Mouse (Mus musculus): ENCODE data around the gene Nbr1. TPM values are rescaled to one million over a fixed set of nuclear protein-coding genes. Genes with fewer than 3 reads are reported as not detected.

The Nbr1 gene
- polyA plus RNA-seq, 1 experiment from 2014 or later, result 44.5 TPM

GRCm38 (mm10) chr11:101552476-101553300 lies 739 bp downstream of the Nbr1 start:
- TF ChIP-seq CTCF (IDR thresholded peaks at IDR 0.05; ENCODE audit: low read depth), result peak; percentile 54
- ATAC-seq, result peak; percentile 95
- H3K4me2 ChIP-seq (replicated peaks; ENCODE audit: low read depth), result peak overlapping the region; percentile 84
- under 1% methylated on average over 37 of the region's 37 CpGs for WGBS
- peaks cover 12% of the 10 kb centered on the region for H3K36me3 ChIP-seq (ENCODE audit: control insufficient read depth, insufficient read depth)
- H3K9ac ChIP-seq (ENCODE audit: low read depth, low read length), result peak overlapping the region; percentile 76
- peak overlapping the region; percentile 95 for H3K27ac ChIP-seq (ENCODE audit: low read depth, low read length)
- no peaks in the 10 kb centered on the region for H3K9me3 ChIP-seq (ENCODE audit: control insufficient read depth)
- H3K27me3 ChIP-seq (replicated peaks; ENCODE audit: control insufficient read depth, insufficient read depth, low read length), result no peaks in the 10 kb centered on the region
- peaks cover 17% of the 10 kb centered on the region; the same call in 1 of the 2 replicates for H3K4me1 ChIP-seq (replicated peaks; ENCODE audit: control insufficient read depth, insufficient read depth, low read length)
- peak overlapping the region; percentile 79 for H3K4me3 ChIP-seq (ENCODE audit: low read depth, low read length)

- Histone ChIP-seq H3K27me3 (replicated peaks; ENCODE audit: control insufficient read depth, insufficient read depth, low read length) (no peaks in the 10 kb centered on the region), H3K4me1 (replicated peaks; ENCODE audit: control insufficient read depth, insufficient read depth, low read length) (peaks cover 17% of the 10 kb centered on the region; the same call in 1 of the 2 replicates), H3K27ac (ENCODE audit: low read depth, low read length) (peak overlapping the region; percentile 95), H3K9me3 (ENCODE audit: control insufficient read depth) (no peaks in the 10 kb centered on the region), H3K4me2 (replicated peaks; ENCODE audit: low read depth) (peak overlapping the region; percentile 84), H3K4me3 (ENCODE audit: low read depth, low read length) (peak overlapping the region; percentile 79), H3K9ac (ENCODE audit: low read depth, low read length) (peak overlapping the region; percentile 76), H3K36me3 (ENCODE audit: control insufficient read depth, insufficient read depth) (peaks cover 16% of the 10 kb centered on the region)
- 7% methylated on average over 8 of the region's 8 CpGs for WGBS
- ATAC-seq, result no peak
- TF ChIP-seq CTCF (IDR thresholded peaks at IDR 0.05; ENCODE audit: low read depth), result no peak
These were observed 1.5 kb downstream of the Nbr1 start for GRCm38 (mm10) chr11:101553354-101553930.

GRCm38 (mm10) chr11:101556541-101556940 lies 4.6 kb downstream of the Nbr1 start:
- Histone ChIP-seq H3K4me3 (ENCODE audit: low read depth, low read length) (no peak overlapping the region), H3K9me3 (ENCODE audit: control insufficient read depth) (no peaks in the 10 kb centered on the region), H3K27me3 (replicated peaks; ENCODE audit: control insufficient read depth, insufficient read depth, low read length) (no peaks in the 10 kb centered on the region), H3K4me1 (replicated peaks; ENCODE audit: control insufficient read depth, insufficient read depth, low read length) (peaks cover 13% of the 10 kb centered on the region; the same call in 1 of the 2 replicates), H3K9ac (ENCODE audit: low read depth, low read length) (no peak overlapping the region), H3K4me2 (replicated peaks; ENCODE audit: low read depth) (peak overlapping the region; percentile 30), H3K27ac (ENCODE audit: low read depth, low read length) (no peak overlapping the region), H3K36me3 (ENCODE audit: control insufficient read depth, insufficient read depth) (peaks cover 40% of the 10 kb centered on the region)
- WGBS, result 52% methylated on average over 7 of the region's 7 CpGs
- TF ChIP-seq CTCF (IDR thresholded peaks at IDR 0.05; ENCODE audit: low read depth), result no peak
- no peak for ATAC-seq

- Histone ChIP-seq H3K4me2 (replicated peaks; ENCODE audit: low read depth) (peak overlapping the region; percentile 30), H3K36me3 (ENCODE audit: control insufficient read depth, insufficient read depth) (peaks cover 40% of the 10 kb centered on the region), H3K9ac (ENCODE audit: low read depth, low read length) (no peak overlapping the region), H3K9me3 (ENCODE audit: control insufficient read depth) (no peaks in the 10 kb centered on the region), H3K27ac (ENCODE audit: low read depth, low read length) (no peak overlapping the region), H3K27me3 (replicated peaks; ENCODE audit: control insufficient read depth, insufficient read depth, low read length) (no peaks in the 10 kb centered on the region), H3K4me3 (ENCODE audit: low read depth, low read length) (no peak overlapping the region), H3K4me1 (replicated peaks; ENCODE audit: control insufficient read depth, insufficient read depth, low read length) (peaks cover 13% of the 10 kb centered on the region; the same call in 1 of the 2 replicates)
- no peak for ATAC-seq
- no peak for TF ChIP-seq CTCF (IDR thresholded peaks at IDR 0.05; ENCODE audit: low read depth)
- 43% methylated on average over 2 of the region's 2 CpGs for WGBS
These were observed 5.0 kb downstream of the Nbr1 start for GRCm38 (mm10) chr11:101556954-101557353.

- TF ChIP-seq CTCF (IDR thresholded peaks at IDR 0.05; ENCODE audit: low read depth), result peak; percentile 93
- no peak overlapping the region for H3K4me3 ChIP-seq (ENCODE audit: low read depth, low read length)
- peaks cover 70% of the 10 kb centered on the region for H3K36me3 ChIP-seq (ENCODE audit: control insufficient read depth, insufficient read depth)
- no peak overlapping the region for H3K9ac ChIP-seq (ENCODE audit: low read depth, low read length)
- no peak overlapping the region for H3K27ac ChIP-seq (ENCODE audit: low read depth, low read length)
- H3K4me1 ChIP-seq (replicated peaks; ENCODE audit: control insufficient read depth, insufficient read depth, low read length), result no peaks in the 10 kb centered on the region
- H3K9me3 ChIP-seq (ENCODE audit: control insufficient read depth), result no peaks in the 10 kb centered on the region
- H3K27me3 ChIP-seq (replicated peaks; ENCODE audit: control insufficient read depth, insufficient read depth, low read length), result no peaks in the 10 kb centered on the region
- WGBS, result 31% methylated on average over 5 of the region's 5 CpGs
- no peak overlapping the region for H3K4me2 ChIP-seq (replicated peaks; ENCODE audit: low read depth)
- ATAC-seq, result peak; percentile 62
These were observed 10.4 kb downstream of the Nbr1 start for GRCm38 (mm10) chr11:101562391-101562790.

GRCm38 (mm10) chr11:101568421-101568820 lies 16.5 kb downstream of the Nbr1 start:
- Histone ChIP-seq H3K4me2 (replicated peaks; ENCODE audit: low read depth) (no peak overlapping the region), H3K9me3 (ENCODE audit: control insufficient read depth) (no peaks in the 10 kb centered on the region), H3K9ac (ENCODE audit: low read depth, low read length) (no peak overlapping the region), H3K36me3 (ENCODE audit: control insufficient read depth, insufficient read depth) (peaks cover 90% of the 10 kb centered on the region), H3K4me1 (replicated peaks; ENCODE audit: control insufficient read depth, insufficient read depth, low read length) (no peaks in the 10 kb centered on the region), H3K27me3 (replicated peaks; ENCODE audit: control insufficient read depth, insufficient read depth, low read length) (no peaks in the 10 kb centered on the region), H3K4me3 (ENCODE audit: low read depth, low read length) (no peak overlapping the region), H3K27ac (ENCODE audit: low read depth, low read length) (peak overlapping the region; percentile 50; the same call in 1 of the 2 replicates)
- TF ChIP-seq CTCF (IDR thresholded peaks at IDR 0.05; ENCODE audit: low read depth), result no peak
- peak; percentile 71 for ATAC-seq
- 54% methylated on average over 3 of the region's 3 CpGs for WGBS
